ENCODE assay signal across 8 mouse cellular contexts in the genomic region with DNA sequence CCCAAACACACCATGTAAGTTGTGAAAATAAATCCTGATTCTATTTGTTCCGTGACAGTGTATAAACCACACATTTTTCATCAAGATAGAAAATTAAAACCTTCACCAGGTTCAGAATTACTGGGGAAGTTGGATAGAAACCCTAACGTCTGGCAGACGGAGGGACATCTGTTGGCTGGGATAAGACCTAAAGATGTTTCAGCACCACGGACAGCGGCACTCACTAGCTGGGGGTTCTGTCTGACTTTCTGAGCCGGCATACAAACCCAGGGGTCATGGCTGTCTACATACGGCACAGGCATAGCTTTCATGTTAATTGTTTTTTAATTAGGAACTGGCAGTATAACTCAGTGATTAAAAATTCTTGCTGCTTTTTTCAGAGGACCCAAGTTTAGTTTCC.
A peak's percentile ranks its signal among the peaks of the same experiment; 100 is the strongest.
DNase-seq lines count a peak whose midpoint lies in the region; TF ChIP-seq lines count a peak whose summit lies in the region.

No protein-coding gene starts in this region.

- WGBS in heart, adult 2 months, result 9% methylated on average over 7 of the region's 7 CpGs

- TF ChIP-seq EP300 in heart, adult 2 months (IDR thresholded peaks at IDR 0.05; ENCODE audit: insufficient read depth, low read depth, low read length), result no peak

- no peak overlapping the region for H3K9ac ChIP-seq in heart, adult 2 months (ENCODE audit: low read depth, low read length)

- peak; percentile 12 to 23 for DNase-seq in heart, postnatal 36 days
- DNase-seq in heart, adult 2 months, result no peak
- DNase-seq in urinary bladder, postnatal 25 days (ENCODE audit: low spot score), result peak; percentile 4
- no peak for DNase-seq in urinary bladder, adult 18-20 months (ENCODE audit: low spot score in 2 of 2)
- peak; percentile 41 for DNase-seq in induced T-regulatory cell, adult 2 months (ENCODE audit: low read depth)
- DNase-seq in thymus, postnatal 25 days, result peak; percentile 15
- DNase-seq in left cerebral cortex, postnatal 14 days (ENCODE audit: low spot score in 2 of 2), result no peak
- DNase-seq in left cerebral cortex, adult 11 months (ENCODE audit: low spot score), result no peak

- TF ChIP-seq POLR2A in heart, adult 2 months (IDR thresholded peaks at IDR 0.05; ENCODE audit: insufficient read depth, low read depth, low read length), result no peak

- no peak for TF ChIP-seq CTCF in heart, adult 2 months (IDR thresholded peaks at IDR 0.05)

- no peaks in the 10 kb centered on the region for H3K27me3 ChIP-seq in heart, adult 2 months (ENCODE audit: control insufficient read depth, insufficient read depth, low read length)

- H3K27ac ChIP-seq in heart, adult 2 months, result no peak overlapping the region

- H3K4me3 ChIP-seq in heart, adult 2 months, result no peak overlapping the region

- H3K4me1 ChIP-seq in heart, adult 2 months (ENCODE audit: control insufficient read depth, insufficient read depth, low read length), result no peaks in the 10 kb centered on the region

- no peaks in the 10 kb centered on the region for H3K36me3 ChIP-seq in heart, adult 2 months (ENCODE audit: control insufficient read depth, insufficient read depth, low read length)

- intact Hi-C loops in heart, postnatal 36 days (cut with DNase I), result no loop called here
- intact Hi-C loops in heart, adult 2 months (cut with DNase I), result no loop called here
- intact Hi-C loops in left cerebral cortex, postnatal 14 days (cut with DNase I), result loop anchor here (5.0 kb wide), 1 partner anchor 184 kb away; no protein-coding TSS in a partner anchor

- no peaks in the 10 kb centered on the region for H3K79me2 ChIP-seq in heart, adult 2 months (replicated peaks; ENCODE audit: control insufficient read depth, insufficient read depth, low read length)

Comparison
In these comparisons a context has a peak if more than half of its experiments do, and no peak if none do; other contexts are left out.
1. DNase-seq: peak in heart, postnatal 36 days (2 of 2), urinary bladder, postnatal 25 days (single experiment), induced T-regulatory cell, adult 2 months (single experiment) and thymus, postnatal 25 days (single experiment); none in heart, adult 2 months (0 of 2), urinary bladder, adult 18-20 months (0 of 2), left cerebral cortex, postnatal 14 days (0 of 2) and left cerebral cortex, adult 11 months (single experiment).